Mouse (Mus musculus) erythroblast, adult 5-6 weeks (primary cell): ENCODE measurements around the gene Mpp6. TPM values are rescaled to one million over a fixed set of nuclear protein-coding genes. Genes with fewer than 3 reads are reported as not detected.

ENCODE experiments used
- ATAC-seq: replicated peaks from 2 replicates; pipeline ENCODE4 v1.8.0; 2016; ENCODE audit warnings: moderate number of reproducible peaks, mild to moderate bottlenecking, moderate TSS enrichment, inconsistent platforms; ENCODE audit not compliant: poor library complexity, low FRiP score, severe bottlenecking
- total RNA-seq, 2 experiments: library from RNA; stranded (forward) in 1 of 2; stranded (reverse) in 1 of 2; fragments of 150-400 nt in 1 of 2; fragments of 200-764, 138-1000 nt in 1 of 2; gene quantifications; 2 replicates each; pipeline versions ENCODE4 v1.2.3 to v1.2.4; 2015 to 2017; ENCODE audit warnings: low replicate concordance in 2 of 2

Gene Mpp6
- total RNA-seq, 2 experiments from 2014 or later = 25.4 to 41.7 TPM

DNA sequence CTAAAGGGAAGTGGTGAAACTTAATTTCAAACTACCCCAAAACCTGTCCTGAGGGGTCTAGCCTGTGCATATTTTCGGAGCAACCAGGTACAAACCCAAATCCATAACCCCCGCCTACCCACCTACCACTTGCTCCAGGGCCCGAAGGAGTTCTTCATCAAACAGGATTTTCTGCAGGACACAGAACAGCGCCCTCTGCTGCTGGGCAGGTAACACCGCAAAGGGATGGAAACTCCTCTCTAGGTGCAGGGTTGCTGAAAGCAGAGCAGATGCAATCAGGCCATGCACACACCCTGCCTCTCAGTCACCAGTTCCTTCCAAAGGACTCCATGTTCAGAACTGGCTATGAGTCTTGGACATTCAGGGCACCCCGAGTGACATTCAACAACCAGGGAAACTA is 110.8 kb downstream of the Mpp6 start:
- ATAC-seq = 0 out of 2 replicates have a peak, but pooled peaks have one; percentile 42

- no peak for ATAC-seq
Observed at GRCm38 (mm10) chr6:50222351-50222750, 112.3 kb downstream of the Mpp6 start.

- ATAC-seq = no peak
Observed at GRCm38 (mm10) chr6:50222986-50223385, 112.9 kb downstream of the Mpp6 start.

DNA sequence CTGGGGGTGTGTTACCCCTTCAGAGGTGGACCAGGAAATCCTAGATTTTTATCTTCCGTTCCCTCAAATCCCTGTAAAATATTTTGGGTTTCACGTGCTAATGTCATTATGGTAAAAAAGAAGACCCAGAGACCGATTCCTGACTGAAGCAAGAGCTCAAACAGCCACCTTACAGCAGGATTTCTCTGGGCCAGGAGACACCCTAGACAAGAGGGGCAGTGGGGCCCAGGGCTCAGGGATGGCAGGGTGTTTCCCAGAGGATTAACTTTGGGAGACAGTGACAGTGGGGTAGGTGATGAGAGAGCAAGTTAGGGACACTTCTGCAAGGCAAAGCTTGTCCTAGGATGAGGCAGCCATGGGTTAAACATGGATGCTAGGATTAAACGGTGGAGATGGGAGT is 113.6 kb downstream of the Mpp6 start:
- ATAC-seq = no peak

- ATAC-seq = no peak
Observed at GRCm38 (mm10) chr6:50225232-50225631, 115.2 kb downstream of the Mpp6 start.

GRCm38 (mm10) chr6:50228180-50228579 is 118.1 kb downstream of the Mpp6 start:
- no peak for ATAC-seq

- ATAC-seq = no peak
Observed at GRCm38 (mm10) chr6:50231288-50231687, 121.2 kb downstream of the Mpp6 start.

DNA sequence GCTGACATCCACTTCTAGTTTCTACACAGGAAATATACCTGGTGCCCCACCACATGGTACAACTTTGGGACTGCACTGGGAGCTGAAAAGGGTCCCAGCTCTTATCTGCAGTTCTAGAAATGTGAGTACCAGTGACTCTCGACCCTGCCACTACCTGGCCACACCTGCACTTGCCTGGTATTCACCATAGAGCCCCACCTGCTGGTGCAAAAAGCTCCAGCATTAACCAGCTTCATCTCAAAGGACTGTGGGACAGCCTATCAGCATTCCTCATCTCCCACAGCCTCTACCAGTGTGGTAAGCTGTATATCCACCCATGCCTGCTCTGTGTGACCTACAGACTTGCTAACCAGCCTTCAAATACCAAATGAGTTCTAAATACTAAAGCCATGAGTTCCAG is 122.9 kb downstream of the Mpp6 start:
- ATAC-seq = no peak

DNA sequence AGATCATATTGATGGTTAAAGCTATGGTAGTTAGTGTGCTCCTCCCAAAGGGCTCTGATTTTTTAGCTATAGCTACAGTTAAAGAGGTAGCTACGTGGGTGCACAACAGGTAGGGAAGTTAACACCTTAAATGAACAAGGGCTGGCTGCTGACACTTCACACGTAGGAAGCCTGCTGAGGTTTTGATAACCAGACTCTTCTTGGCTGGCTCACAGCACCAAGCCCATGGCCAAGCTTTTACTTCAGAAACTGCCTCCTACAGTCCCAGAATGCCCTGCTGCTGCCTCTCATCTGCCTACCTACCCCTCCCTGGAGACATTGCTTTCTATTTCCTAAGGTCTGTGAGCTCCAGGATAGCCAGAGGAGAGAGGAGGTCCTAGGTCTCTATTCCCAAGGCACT is 127.9 kb downstream of the Mpp6 start:
- ATAC-seq = no peak

GRCm38 (mm10) chr6:50239902-50240301 is 129.9 kb downstream of the Mpp6 start:
- ATAC-seq = no peak

GRCm38 (mm10) chr6:50240437-50240836 is 130.4 kb downstream of the Mpp6 start:
- peak; percentile 62; the same call in 1 of the 2 replicates for ATAC-seq

DNA sequence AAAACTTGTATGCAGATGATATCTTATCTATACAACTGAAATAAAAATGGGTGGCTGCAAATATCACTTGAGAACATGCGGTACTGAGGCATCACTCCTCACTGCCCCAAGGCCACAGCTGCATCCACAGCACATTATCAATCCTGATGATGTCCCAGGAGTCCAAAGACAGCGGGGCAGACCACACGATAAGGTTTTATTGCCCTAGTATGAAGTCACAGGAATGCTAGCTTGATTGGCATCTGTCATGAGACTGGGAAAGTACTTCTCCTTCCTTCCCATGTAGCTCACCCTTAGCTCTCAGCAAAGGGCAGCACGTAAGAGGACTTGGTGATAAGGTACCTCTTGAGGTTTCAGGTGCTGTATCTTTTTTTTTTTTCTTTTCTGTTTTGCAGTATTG is 134.1 kb downstream of the Mpp6 start:
- ATAC-seq = no peak

DNA sequence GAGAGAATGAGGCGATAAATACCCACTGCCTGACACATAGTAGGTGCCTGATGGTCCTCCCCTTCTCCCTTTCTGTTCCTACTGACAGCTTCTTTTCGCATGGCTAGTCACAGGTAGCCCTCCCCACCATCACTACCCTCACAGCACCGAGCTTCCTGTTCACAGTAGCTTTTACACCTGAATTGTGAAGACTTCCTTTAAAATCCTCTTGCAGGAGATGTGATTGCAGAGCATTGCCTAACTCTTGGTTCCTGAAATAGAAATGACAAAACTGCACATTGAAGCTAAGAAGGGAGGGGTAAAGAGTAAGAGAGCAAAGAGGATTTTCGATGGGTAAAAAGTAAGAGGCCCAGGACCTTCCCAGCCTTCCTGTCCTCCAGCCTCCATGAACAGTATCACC is 134.9 kb downstream of the Mpp6 start:
- no peak for ATAC-seq

GRCm38 (mm10) chr6:50247356-50247755 is 137.3 kb downstream of the Mpp6 start:
- ATAC-seq = no peak

- ATAC-seq = no peak
Observed at GRCm38 (mm10) chr6:50247791-50248190, 137.8 kb downstream of the Mpp6 start.

Other genes starting within 250 kb of the Mpp6 start
- gene Gsdme, start 153.6 kb downstream of the Mpp6 start, total RNA-seq (2015; ENCODE audit: low replicate concordance) = 4.6 and 9.6 TPM in 2 replicates
- 2.4 and 9.2 TPM in 2 replicates for gene Gsdme, start 153.6 kb downstream of the Mpp6 start, total RNA-seq (2017; ENCODE audit: low replicate concordance)